Mouse (Mus musculus): ENCODE measurements around the gene 1700001C19Rik. TPM values are rescaled to one million over a fixed set of nuclear protein-coding genes. Genes with fewer than 3 reads are reported as not detected.
A peak's percentile ranks its signal among the peaks of the same experiment; 100 is the strongest.

Gene 1700001C19Rik
- polyA plus RNA-seq, 1 experiment from 2014 or later, result 0.40 TPM

DNA sequence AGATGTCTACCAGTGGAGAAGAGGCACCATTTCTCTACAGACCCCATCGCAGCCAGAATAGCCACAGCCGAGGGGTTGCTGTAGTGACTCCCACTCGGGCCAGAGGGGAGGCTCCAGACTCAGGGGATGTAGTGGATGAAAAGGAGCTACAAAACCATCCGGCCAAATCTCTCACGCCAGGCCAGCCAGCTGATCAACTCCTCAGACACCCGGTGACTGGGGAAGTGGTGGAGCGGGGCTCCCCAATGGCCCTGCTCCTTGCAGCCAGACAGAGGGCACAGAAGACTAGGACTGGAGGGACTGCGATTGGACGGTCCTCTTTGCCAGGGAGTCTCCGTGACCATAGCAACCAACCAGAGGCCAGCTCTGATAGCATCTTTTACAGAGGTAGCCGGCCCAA is 30.5 kb upstream of the 1700001C19Rik start:
- ATAC-seq (replicated peaks; ENCODE audit: low FRiP score) (no peak), DNase-seq (ENCODE audit: low spot score) (peak; percentile 53)
- H3K9ac ChIP-seq (ENCODE audit: low read length), result no peak overlapping the region
- H3K4me1 ChIP-seq (replicated peaks; ENCODE audit: control insufficient read depth, insufficient read depth, low read length), result no peaks in the 10 kb centered on the region
- no peak overlapping the region for H3K27ac ChIP-seq (ENCODE audit: low read depth, low read length)
- H3K27me3 ChIP-seq (ENCODE audit: control insufficient read depth, insufficient read depth, low read length), result peaks cover 26% of the 10 kb centered on the region
- no peak overlapping the region for H3K4me3 ChIP-seq (ENCODE audit: low read depth, low read length)
- H3K4me2 ChIP-seq (ENCODE audit: low read depth, low read length, severe bottlenecking), result no peak overlapping the region
- H3K9me3 ChIP-seq (ENCODE audit: control insufficient read depth, low read length), result no peaks in the 10 kb centered on the region; the same call in 1 of the 2 replicates
- 55% methylated on average over 11 of the region's 11 CpGs for WGBS
- no peaks in the 10 kb centered on the region for H3K36me3 ChIP-seq (ENCODE audit: control insufficient read depth, insufficient read depth, low read length)

DNA sequence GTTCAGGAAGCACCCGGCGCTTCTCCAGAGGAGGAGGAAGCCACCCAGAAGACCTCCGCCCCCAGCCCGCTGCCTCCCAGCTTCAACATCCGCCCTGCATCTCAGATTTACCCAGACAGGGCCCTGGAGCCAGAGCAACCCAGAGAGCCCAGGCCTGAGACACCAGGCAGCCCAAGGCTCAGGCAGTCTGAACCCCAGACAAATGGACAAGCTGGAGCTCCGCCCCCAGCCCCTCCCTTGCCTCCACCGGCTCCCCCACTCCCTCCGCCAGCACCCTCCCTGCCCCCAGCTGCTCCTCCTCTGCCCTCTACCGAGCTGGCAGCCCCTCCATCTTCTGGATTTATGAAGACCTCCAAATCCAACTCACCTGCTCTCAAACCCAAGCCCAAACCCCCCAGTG is 29.1 kb upstream of the 1700001C19Rik start:
- Histone ChIP-seq H3K4me3 (ENCODE audit: low read depth, low read length) (no peak overlapping the region), H3K27me3 (ENCODE audit: control insufficient read depth, insufficient read depth, low read length) (peaks cover 26% of the 10 kb centered on the region), H3K36me3 (ENCODE audit: control insufficient read depth, insufficient read depth, low read length) (no peaks in the 10 kb centered on the region), H3K4me2 (ENCODE audit: low read depth, low read length, severe bottlenecking) (no peak overlapping the region), H3K27ac (ENCODE audit: low read depth, low read length) (no peak overlapping the region), H3K9ac (ENCODE audit: low read length) (no peak overlapping the region), H3K9me3 (ENCODE audit: control insufficient read depth, low read length) (no peaks in the 10 kb centered on the region; the same call in 1 of the 2 replicates), H3K4me1 (replicated peaks; ENCODE audit: control insufficient read depth, insufficient read depth, low read length) (no peaks in the 10 kb centered on the region)
- ATAC-seq (replicated peaks; ENCODE audit: low FRiP score) (no peak), DNase-seq (ENCODE audit: low spot score) (peak; percentile 52)
- WGBS, result 33% methylated on average over 9 of the region's 9 CpGs

DNA sequence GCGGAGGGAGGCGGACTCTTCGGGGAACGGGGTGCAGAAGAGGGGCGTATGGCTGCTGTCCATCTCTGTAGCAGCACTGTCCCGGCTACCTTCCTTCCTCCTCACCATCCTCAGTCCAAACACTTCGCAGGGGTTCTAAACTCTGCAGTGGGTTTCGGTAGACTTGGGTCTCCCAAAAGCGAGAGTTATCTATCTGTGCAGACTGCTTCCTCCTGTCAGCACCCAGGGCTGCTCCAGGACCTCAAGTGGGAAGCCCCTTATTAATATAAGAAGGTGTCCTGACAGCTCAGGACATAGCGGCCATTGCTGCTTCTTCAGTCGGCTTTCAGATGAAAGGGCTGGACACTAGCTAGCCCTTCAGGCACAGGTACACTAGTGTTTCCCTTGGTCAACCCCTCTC is 27.8 kb upstream of the 1700001C19Rik start:
- no peak for ATAC-seq (replicated peaks; ENCODE audit: low FRiP score)
- Histone ChIP-seq H3K4me3 (ENCODE audit: low read depth, low read length) (no peak overlapping the region), H3K27ac (ENCODE audit: low read depth, low read length) (no peak overlapping the region), H3K9me3 (ENCODE audit: control insufficient read depth, low read length) (no peaks in the 10 kb centered on the region; the same call in 1 of the 2 replicates), H3K4me2 (ENCODE audit: low read depth, low read length, severe bottlenecking) (no peak overlapping the region), H3K27me3 (ENCODE audit: control insufficient read depth, insufficient read depth, low read length) (peaks cover 26% of the 10 kb centered on the region), H3K9ac (ENCODE audit: low read length) (no peak overlapping the region), H3K36me3 (ENCODE audit: control insufficient read depth, insufficient read depth, low read length) (no peaks in the 10 kb centered on the region), H3K4me1 (replicated peaks; ENCODE audit: control insufficient read depth, insufficient read depth, low read length) (no peaks in the 10 kb centered on the region)
- 81% methylated on average over 11 of the region's 11 CpGs for WGBS
- no peak for DNase-seq (ENCODE audit: low spot score)

DNA sequence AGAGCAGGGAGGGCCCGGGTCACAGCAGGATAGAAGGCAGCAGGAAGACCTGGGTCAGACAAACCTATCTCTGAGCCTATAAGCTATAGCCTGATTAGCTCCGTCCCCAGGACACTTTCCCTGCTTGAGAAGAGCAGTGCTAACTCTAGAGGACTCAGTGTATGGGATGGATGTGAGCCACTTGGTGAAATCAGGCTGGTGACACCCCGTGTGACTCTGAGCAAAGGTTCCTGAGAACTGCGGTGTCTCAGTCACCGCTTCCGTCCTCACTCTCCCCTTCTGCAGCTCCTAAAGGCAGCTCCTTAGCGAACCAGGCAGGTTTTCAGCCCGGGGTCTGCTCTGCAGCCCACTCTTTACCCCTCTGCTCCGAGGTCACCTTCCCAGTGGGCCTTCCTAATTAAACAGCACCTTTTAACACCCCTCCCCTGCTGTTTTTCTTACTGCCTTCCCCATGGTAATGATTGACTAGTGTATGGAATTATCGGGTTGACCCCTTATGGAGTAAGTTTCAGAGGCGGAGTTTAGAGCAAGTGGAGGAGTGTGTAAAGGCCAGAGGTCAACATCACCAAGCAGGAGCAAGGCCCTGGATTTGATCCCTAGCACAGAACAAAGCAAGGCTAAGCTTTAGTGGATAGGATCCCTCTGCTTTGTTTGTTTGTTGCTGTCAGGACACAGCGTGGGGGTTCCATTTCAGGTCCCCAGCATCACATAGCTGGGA is 27.2 kb upstream of the 1700001C19Rik start:
- H3K4me2 ChIP-seq (ENCODE audit: low read depth, low read length, severe bottlenecking), result no peak overlapping the region
- WGBS, result 46% methylated on average over 12 of the region's 12 CpGs
- peaks cover 26% of the 10 kb centered on the region for H3K27me3 ChIP-seq (ENCODE audit: control insufficient read depth, insufficient read depth, low read length)
- DNase-seq (ENCODE audit: low spot score), result no peak
- H3K36me3 ChIP-seq (ENCODE audit: control insufficient read depth, insufficient read depth, low read length), result no peaks in the 10 kb centered on the region
- no peaks in the 10 kb centered on the region; the same call in 1 of the 2 replicates for H3K9me3 ChIP-seq (ENCODE audit: control insufficient read depth, low read length)
- no peak overlapping the region for H3K27ac ChIP-seq (ENCODE audit: low read depth, low read length)
- H3K4me1 ChIP-seq (replicated peaks; ENCODE audit: control insufficient read depth, insufficient read depth, low read length), result no peaks in the 10 kb centered on the region
- no peak overlapping the region for H3K4me3 ChIP-seq (ENCODE audit: low read depth, low read length)
- no peak for ATAC-seq (replicated peaks; ENCODE audit: low FRiP score)
- no peak overlapping the region for H3K9ac ChIP-seq (ENCODE audit: low read length)

DNA sequence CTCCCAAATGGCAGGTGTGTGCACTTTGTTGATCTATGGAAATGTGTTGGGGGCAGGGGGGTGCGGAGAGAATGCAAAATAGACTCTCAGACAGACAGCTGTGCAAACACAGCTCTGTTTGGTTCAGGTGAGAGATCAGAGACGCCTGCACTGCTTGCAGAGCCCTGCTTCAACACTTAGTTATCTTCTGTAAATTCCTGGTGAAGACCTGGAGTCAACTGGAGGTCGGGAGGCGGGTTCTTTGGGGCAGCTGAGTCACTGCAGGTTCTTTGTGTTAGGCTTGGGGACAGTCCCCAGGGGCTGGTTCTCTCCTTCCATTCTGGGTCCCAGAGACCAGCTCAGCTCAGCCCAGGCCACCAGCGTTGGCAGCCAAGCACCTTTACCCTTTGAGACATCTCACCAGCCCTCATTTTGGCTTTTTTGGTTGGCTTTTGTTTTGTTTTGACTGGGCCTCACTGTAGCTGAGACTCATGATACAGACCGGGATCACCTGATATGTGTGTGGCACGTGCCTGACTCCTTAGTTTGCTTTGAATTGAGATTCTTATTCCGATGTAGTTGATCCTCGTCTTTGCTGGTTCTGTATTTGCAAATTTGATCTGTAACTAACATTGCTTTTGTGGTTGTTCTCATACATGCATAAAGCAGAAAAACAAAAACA is 25.7 kb upstream of the 1700001C19Rik start:
- no peaks in the 10 kb centered on the region; the same call in 1 of the 2 replicates for H3K9me3 ChIP-seq (ENCODE audit: control insufficient read depth, low read length)
- ATAC-seq (replicated peaks; ENCODE audit: low FRiP score) (no peak), DNase-seq (ENCODE audit: low spot score) (no peak)
- H3K36me3 ChIP-seq (ENCODE audit: control insufficient read depth, insufficient read depth, low read length), result no peaks in the 10 kb centered on the region
- no peak overlapping the region for H3K4me2 ChIP-seq (ENCODE audit: low read depth, low read length, severe bottlenecking)
- H3K4me3 ChIP-seq (ENCODE audit: low read depth, low read length), result no peak overlapping the region
- H3K4me1 ChIP-seq (replicated peaks; ENCODE audit: control insufficient read depth, insufficient read depth, low read length), result no peaks in the 10 kb centered on the region
- H3K27me3 ChIP-seq (ENCODE audit: control insufficient read depth, insufficient read depth, low read length), result peaks cover 13% of the 10 kb centered on the region
- WGBS, result 58% methylated on average over 9 of the region's 9 CpGs
- H3K27ac ChIP-seq (ENCODE audit: low read depth, low read length), result no peak overlapping the region
- H3K9ac ChIP-seq (ENCODE audit: low read length), result no peak overlapping the region

DNA sequence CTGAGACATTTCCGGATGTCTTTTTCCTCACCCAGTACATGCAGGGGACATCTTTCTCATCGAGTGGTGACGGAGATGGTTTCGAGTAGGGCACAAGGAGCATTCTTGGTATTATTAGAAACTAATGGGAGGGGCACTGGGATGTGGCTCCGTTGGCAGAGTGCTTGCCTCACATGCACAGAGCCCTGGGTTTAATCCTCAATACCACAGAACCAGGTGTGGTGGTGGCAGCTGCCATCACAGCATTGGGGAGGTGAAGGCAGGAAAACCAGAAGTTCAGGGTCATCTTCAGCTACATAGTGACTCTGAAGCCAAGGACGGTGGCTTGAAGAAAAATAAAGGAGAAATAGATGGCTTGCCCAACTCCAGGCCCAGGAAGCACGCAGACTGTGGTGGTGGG is 25.0 kb upstream of the 1700001C19Rik start:
- WGBS, result 85% methylated on average over 7 of the region's 7 CpGs
- no peak overlapping the region for H3K27ac ChIP-seq (ENCODE audit: low read depth, low read length)
- no peak overlapping the region for H3K4me2 ChIP-seq (ENCODE audit: low read depth, low read length, severe bottlenecking)
- H3K4me1 ChIP-seq (replicated peaks; ENCODE audit: control insufficient read depth, insufficient read depth, low read length), result no peaks in the 10 kb centered on the region
- peaks cover 7% of the 10 kb centered on the region for H3K27me3 ChIP-seq (ENCODE audit: control insufficient read depth, insufficient read depth, low read length)
- H3K9ac ChIP-seq (ENCODE audit: low read length), result no peak overlapping the region
- ATAC-seq (replicated peaks; ENCODE audit: low FRiP score) (no peak), DNase-seq (ENCODE audit: low spot score) (no peak)
- no peak overlapping the region for H3K4me3 ChIP-seq (ENCODE audit: low read depth, low read length)
- no peaks in the 10 kb centered on the region; the same call in 1 of the 2 replicates for H3K9me3 ChIP-seq (ENCODE audit: control insufficient read depth, low read length)
- H3K36me3 ChIP-seq (ENCODE audit: control insufficient read depth, insufficient read depth, low read length), result no peaks in the 10 kb centered on the region

DNA sequence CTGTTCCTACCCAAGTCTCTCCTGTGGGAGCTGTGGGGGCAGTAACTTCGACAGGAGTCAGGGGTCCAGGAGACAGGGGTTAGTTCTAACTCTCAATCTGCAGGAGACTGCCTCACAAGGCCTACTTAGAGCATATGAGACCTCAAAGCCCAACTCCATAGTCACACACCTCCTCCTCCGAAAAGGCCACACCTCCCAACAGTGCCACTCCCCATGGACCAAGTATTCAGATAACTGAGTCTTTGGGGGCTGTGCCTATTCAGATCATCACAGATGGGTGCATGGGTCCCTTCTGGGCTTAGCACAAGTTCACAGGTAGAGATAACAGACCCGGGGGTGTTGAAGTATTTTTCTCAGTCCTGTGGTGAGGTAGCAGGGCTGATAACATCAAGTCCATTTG is 24.5 kb upstream of the 1700001C19Rik start:
- Histone ChIP-seq H3K27me3 (ENCODE audit: control insufficient read depth, insufficient read depth, low read length) (peaks cover 2% of the 10 kb centered on the region; the same call in 1 of the 2 replicates), H3K9ac (ENCODE audit: low read length) (no peak overlapping the region), H3K9me3 (ENCODE audit: control insufficient read depth, low read length) (no peaks in the 10 kb centered on the region), H3K4me3 (ENCODE audit: low read depth, low read length) (no peak overlapping the region), H3K4me1 (replicated peaks; ENCODE audit: control insufficient read depth, insufficient read depth, low read length) (no peaks in the 10 kb centered on the region), H3K27ac (ENCODE audit: low read depth, low read length) (no peak overlapping the region), H3K36me3 (ENCODE audit: control insufficient read depth, insufficient read depth, low read length) (no peaks in the 10 kb centered on the region), H3K4me2 (ENCODE audit: low read depth, low read length, severe bottlenecking) (no peak overlapping the region)
- DNase-seq (ENCODE audit: low spot score) (no peak), ATAC-seq (replicated peaks; ENCODE audit: low FRiP score) (no peak)
- WGBS, result 78% methylated on average over 3 of the region's 3 CpGs

DNA sequence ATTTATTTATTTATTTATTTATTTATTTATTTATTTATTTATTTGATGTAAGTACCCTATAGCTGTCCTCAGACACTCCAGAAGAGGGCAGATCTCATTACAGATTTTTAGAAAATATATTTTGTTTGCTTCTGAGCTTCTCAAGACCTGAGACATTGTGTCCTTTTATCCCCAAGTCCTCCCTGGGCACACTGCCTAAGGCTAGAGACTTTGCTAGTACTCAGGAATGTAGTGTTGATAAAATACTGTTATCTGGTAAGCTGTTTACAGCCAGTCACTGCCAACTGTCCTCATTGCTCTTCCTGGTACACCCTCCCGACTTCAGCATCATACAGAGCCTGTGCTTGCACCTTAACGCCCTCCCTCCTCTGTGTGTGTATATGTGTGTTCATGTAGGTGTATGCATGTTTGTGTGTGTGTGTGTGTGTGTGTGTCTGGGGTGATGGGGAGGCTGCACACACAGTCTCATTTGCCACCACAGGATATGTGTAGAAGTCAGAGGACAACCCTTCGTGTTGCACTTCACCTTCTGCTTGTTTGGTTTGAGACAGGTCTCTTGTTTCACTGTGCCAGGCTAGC is 22.3 kb upstream of the 1700001C19Rik start:
- Histone ChIP-seq H3K27ac (ENCODE audit: low read depth, low read length) (no peak overlapping the region), H3K9ac (ENCODE audit: low read length) (no peak overlapping the region), H3K36me3 (ENCODE audit: control insufficient read depth, insufficient read depth, low read length) (no peaks in the 10 kb centered on the region), H3K4me1 (replicated peaks; ENCODE audit: control insufficient read depth, insufficient read depth, low read length) (no peaks in the 10 kb centered on the region), H3K9me3 (ENCODE audit: control insufficient read depth, low read length) (no peaks in the 10 kb centered on the region), H3K4me2 (ENCODE audit: low read depth, low read length, severe bottlenecking) (no peak overlapping the region), H3K4me3 (ENCODE audit: low read depth, low read length) (no peak overlapping the region), H3K27me3 (ENCODE audit: control insufficient read depth, insufficient read depth, low read length) (no peaks in the 10 kb centered on the region)
- no peak for ATAC-seq (replicated peaks; ENCODE audit: low FRiP score)
- DNase-seq (ENCODE audit: low spot score), result no peak
- 79% methylated on average over 3 of the region's 3 CpGs for WGBS
